Mouse (Mus musculus): ENCODE data around the gene Tbc1d5.
"Not testable (repeated sequence)": the region's sequence is repeated elsewhere in the genome, so short reads cannot be mapped to it uniquely, and the experiment has no call there.

Gene Tbc1d5

GRCm38 (mm10) chr17:50751911-50752310 is 427.2 kb downstream of the Tbc1d5 start:
- no peak for DNase-seq (ENCODE audit: low spot score in 2 of 2)

GRCm38 (mm10) chr17:50750874-50751273 is 428.3 kb downstream of the Tbc1d5 start:
- DNase-seq (ENCODE audit: low spot score in 2 of 2), result no peak

GRCm38 (mm10) chr17:50741386-50741785 is 437.8 kb downstream of the Tbc1d5 start:
- DNase-seq (ENCODE audit: low spot score in 2 of 2), result no peak

GRCm38 (mm10) chr17:50740804-50741203 is 438.3 kb downstream of the Tbc1d5 start:
- no peak for DNase-seq (ENCODE audit: low spot score in 2 of 2)

- no peak for DNase-seq (ENCODE audit: low spot score in 2 of 2)
Measured at GRCm38 (mm10) chr17:50738476-50738875, 440.7 kb downstream of the Tbc1d5 start.

- DNase-seq (ENCODE audit: low spot score in 2 of 2), result no peak
Measured at GRCm38 (mm10) chr17:50737068-50737467, 442.1 kb downstream of the Tbc1d5 start.

GRCm38 (mm10) chr17:50735955-50736533 is 443.1 kb downstream of the Tbc1d5 start:
- no peak for DNase-seq (ENCODE audit: low spot score in 2 of 2)

GRCm38 (mm10) chr17:50735382-50735954 is 443.7 kb downstream of the Tbc1d5 start:
- DNase-seq (ENCODE audit: low spot score in 2 of 2), result no peak

- DNase-seq (ENCODE audit: low spot score in 2 of 2), result no peak
Measured at GRCm38 (mm10) chr17:50734781-50735180, 444.4 kb downstream of the Tbc1d5 start.

GRCm38 (mm10) chr17:50733390-50733789 is 445.8 kb downstream of the Tbc1d5 start:
- DNase-seq (ENCODE audit: low spot score in 2 of 2), result no peak

- peak; percentile 37 to 46 for DNase-seq (ENCODE audit: low spot score in 2 of 2)
Measured at GRCm38 (mm10) chr17:50731876-50732275, 447.3 kb downstream of the Tbc1d5 start.

- DNase-seq (ENCODE audit: low spot score in 2 of 2), result no peak
Measured at GRCm38 (mm10) chr17:50730896-50731295, 448.3 kb downstream of the Tbc1d5 start.

GRCm38 (mm10) chr17:50729577-50729976 is 449.6 kb downstream of the Tbc1d5 start:
- DNase-seq (ENCODE audit: low spot score in 2 of 2), result no peak

GRCm38 (mm10) chr17:50729031-50729430 is 450.1 kb downstream of the Tbc1d5 start:
- DNase-seq (ENCODE audit: low spot score in 2 of 2), result no peak

GRCm38 (mm10) chr17:50726265-50726664 is 452.9 kb downstream of the Tbc1d5 start:
- no peak for DNase-seq (ENCODE audit: low spot score in 2 of 2)

- DNase-seq (ENCODE audit: low spot score in 2 of 2), result no peak
Measured at GRCm38 (mm10) chr17:50724376-50724775, 454.8 kb downstream of the Tbc1d5 start.

GRCm38 (mm10) chr17:50717586-50717985 is 461.6 kb downstream of the Tbc1d5 start:
- DNase-seq (ENCODE audit: low spot score in 2 of 2), result no peak

GRCm38 (mm10) chr17:50710497-50711222 is 468.5 kb downstream of the Tbc1d5 start:
- DNase-seq (ENCODE audit: low spot score in 2 of 2), result no peak

- DNase-seq (ENCODE audit: low spot score in 2 of 2), result not testable (repeated sequence)
Measured at GRCm38 (mm10) chr17:50698410-50698809, 480.7 kb downstream of the Tbc1d5 start.

GRCm38 (mm10) chr17:50688135-50688534 is 491.0 kb downstream of the Tbc1d5 start:
- no peak for DNase-seq (ENCODE audit: low spot score in 2 of 2)

GRCm38 (mm10) chr17:50687670-50688069 is 491.5 kb downstream of the Tbc1d5 start:
- DNase-seq (ENCODE audit: low spot score in 2 of 2), result no peak

- DNase-seq (ENCODE audit: low spot score in 2 of 2), result peak in 1 of 2 experiments; percentile 11
Measured at GRCm38 (mm10) chr17:50684960-50685645, 494.0 kb downstream of the Tbc1d5 start.

Measured in thymus, postnatal 10 days (tissue).